Mouse (Mus musculus) CD4-positive naive resting alpha-beta T cell, adult 57 days (primary cell): ENCODE data around the gene Olfr867. TPM values are rescaled to one million over a fixed set of nuclear protein-coding genes. Genes with fewer than 3 reads are reported as not detected.

Source experiments
- total RNA-seq: library from RNA; stranded (reverse); gene quantifications from one replicate; pipeline ENCODE4 v1.2.4, GENCODE M21; 2023

Gene Olfr867
- not detected for total RNA-seq

DNA sequence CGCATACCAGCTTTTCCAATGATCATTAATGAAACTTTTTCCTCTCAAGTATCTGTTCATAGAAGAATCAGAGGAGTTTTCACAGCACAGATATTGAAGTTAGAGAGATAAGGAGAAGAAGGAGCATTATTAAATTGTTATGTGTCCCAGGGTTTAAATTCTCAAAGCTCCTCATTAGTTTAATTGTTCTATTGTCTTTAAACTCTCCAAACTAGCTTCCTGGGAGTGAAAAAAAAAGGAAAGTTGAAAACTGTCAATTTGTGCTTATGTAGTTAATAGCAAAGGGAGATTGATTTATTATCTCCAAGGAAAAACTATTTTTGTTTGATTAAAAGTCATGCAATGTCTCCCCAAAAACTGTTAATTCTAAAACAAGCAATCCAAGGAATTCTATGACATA, at the start of gene Olfr867:
Gene Olfr867 (minus strand): TSS at position 101 of the 400 bp plus-strand sequence.

DNA sequence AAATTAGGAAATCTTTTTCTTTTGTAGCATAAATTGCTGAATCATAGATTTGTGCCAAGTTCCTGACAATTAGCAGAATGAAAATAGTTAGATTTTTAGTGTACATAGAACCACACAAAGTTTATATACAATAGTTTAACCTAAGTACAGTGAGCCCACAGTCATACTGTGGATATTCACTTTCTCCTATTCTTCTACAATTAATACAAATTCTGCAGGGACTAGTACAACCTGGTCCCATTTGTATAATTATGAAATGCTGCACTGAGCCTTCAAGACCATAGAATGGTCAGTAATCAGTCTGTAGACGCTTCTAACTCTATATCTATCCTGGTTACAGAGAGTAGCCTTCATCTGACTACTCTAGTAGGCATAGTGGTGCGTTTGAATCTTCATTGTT, 41.0 kb upstream of the Olfr867 start, which contains the start of gene Olfr868:
Gene Olfr868 (plus strand): TSS at position 301 of the 400 bp plus-strand sequence.

GRCm38 (mm10) chr9:20027935-20028334, 29.4 kb downstream of the Olfr867 start, which contains the start of gene Olfr866:
Gene Olfr866, minus strand, starts transcription at chr9:20028035.

Other genes with a start within 250 kb of the Olfr867 start
- gene Olfr860, start 207.8 kb downstream of the Olfr867 start, total RNA-seq: not detected
- not detected for gene Olfr862, start 169.6 kb downstream of the Olfr867 start, total RNA-seq
- gene Olfr77, start 140.7 kb downstream of the Olfr867 start, total RNA-seq: not detected
- not detected for gene Olfr866, start 29.5 kb downstream of the Olfr867 start, total RNA-seq
- gene Olfr868, start 41.1 kb upstream of the Olfr867 start, total RNA-seq: not detected
- gene Olfr869, start 71.4 kb upstream of the Olfr867 start, total RNA-seq: not detected
- gene Olfr870, start 116.5 kb upstream of the Olfr867 start, total RNA-seq: not detected
- not detected for gene Olfr871, start 154.6 kb upstream of the Olfr867 start, total RNA-seq
- not detected for gene Olfr872, start 179.6 kb upstream of the Olfr867 start, total RNA-seq
- gene Olfr39, start 224.8 kb upstream of the Olfr867 start, total RNA-seq: 0.38 TPM
- gene Olfr873, start 241.0 kb upstream of the Olfr867 start, total RNA-seq: not detected